Mouse (Mus musculus) ovary, postnatal 10 days (tissue): ENCODE measurements around the gene Gm11037.
"Not testable (repeated sequence)": the region's sequence is repeated elsewhere in the genome, so short reads cannot be mapped to it uniquely, and the experiment has no call there.

ENCODE experiments used
- DNase-seq: peaks from one replicate; pipeline ENCODE4 v3.0.0; 2022; ENCODE audit warnings: low spot score

The Gm11037 gene

DNA sequence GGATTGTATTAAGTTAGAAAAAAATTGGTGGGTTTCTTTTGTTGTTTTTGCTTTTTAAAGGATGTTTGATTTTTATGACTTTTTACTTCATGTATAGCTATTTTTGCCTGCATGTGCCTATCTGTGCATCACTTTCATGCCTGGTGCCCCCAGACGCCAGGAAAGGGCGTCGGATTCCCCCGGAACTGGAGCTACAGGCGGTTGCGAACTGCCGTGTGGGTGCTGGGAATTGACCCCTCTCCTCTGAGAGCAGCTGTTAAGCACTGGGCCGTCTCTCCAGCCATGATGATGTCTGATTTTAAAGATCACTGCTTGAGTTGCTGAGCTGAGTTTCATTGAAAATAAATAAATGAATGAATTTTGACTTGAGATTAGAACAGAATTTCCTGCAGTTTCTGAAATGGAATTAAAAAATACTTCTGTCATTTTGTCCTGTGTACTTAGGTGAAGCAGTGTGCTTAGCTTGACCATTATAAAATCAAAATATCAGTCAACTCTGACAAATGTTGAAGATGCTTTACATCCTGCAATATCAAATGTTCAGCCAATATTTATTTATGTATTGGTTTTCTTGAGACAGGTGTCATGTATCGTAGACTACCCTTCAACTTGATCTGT, at the start of gene Gm11037:
TSS of gene Gm11037 (plus strand) at position 568 of the 618 bp plus-strand sequence.
- no peak for DNase-seq

DNA sequence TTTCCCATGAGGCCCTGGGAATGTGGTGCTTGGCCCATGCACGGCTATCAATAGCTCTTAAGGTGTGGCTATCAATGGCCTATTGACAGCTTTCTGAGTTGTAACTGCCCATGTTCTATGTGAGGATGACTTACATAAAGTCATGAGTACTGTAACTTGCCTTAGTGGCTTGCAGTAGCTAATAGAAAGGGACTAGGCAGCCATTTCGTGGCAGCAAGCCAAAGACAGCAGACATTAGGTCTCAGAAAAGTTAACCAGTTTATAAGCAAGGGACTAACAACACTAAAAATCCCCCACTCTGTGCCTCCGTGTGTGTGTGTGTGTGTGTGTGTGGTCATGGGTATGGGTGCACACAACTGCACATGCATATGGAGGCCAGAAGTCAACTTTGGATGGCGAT, 49.1 kb upstream of the Gm11037 start:
- no peak for DNase-seq

DNA sequence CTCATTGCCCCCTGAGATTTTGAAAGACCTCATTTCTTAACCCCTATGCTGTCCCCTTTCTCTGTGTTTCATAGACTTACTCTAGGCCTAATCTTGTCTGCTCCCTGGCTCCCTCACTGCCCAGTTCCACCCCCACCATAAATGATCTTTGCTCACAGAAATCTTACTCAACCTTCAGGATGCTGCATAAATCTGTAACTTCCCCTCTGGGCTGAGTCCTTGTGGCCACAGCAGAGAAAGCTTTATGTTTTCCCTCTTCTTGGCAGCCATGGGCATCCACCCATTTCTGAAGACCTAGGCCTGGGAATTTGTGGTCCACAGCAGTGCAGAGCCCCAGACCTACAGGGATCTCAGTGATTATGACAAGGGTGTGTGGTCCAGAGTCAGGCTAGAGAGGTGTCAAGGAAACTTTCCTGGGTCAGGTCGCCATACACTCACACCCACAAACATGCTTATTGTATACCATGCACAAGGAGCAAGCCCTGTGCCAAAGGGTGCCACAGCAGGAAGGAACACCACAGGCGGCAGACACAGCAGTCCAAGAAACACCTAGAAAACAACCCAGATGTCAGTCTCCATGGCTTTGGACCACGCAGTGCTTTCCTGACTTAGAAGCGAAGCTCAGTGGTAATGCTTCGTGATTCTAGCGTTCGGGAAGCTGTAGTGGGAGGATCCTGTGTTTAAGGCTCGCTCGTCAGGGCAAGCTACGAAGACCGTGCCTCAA, 46.5 kb upstream of the Gm11037 start, which contains the start of gene Siglec1:
TSS of gene Siglec1 (minus strand) at position 99 of the 724 bp plus-strand sequence.
- no peak for DNase-seq

DNA sequence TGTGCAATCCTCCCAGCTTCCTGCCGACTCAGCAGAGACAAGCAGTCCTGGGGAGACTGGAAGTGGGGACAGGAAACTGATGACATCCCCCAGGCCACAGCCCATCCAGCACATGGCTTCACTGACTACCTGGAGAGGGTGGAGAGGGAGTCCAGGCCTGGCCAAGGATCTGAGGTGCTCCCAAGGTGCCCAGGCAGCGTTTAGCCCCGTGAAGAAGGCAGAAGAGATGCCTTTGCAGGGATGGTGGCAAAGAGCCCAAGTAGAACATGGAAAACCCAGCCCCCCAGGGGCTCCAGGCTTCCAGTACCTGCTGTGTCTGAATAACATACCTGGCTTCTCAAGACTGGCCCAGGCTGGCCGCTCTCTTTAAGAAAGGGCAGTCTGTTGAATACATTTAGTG, 44.7 kb upstream of the Gm11037 start:
- DNase-seq, result no peak

DNA sequence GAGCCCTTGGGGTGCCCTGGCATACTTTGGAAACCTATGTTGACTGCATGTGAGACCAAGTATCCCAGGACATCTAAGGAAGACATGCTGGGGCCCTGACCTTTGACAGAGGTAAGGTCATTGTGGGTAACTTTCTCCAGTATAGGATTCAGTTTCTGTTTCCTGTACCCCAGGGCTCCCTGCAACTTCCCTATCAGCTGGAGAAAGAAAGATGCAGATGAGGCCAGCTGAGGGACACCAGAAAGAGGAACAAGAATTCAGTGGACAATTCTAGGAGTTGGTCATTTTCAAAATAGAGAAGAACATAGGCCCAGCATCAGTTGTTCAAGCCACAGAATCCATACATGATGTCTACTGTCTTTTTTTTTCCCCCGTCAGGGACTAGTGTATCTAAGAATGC, 43.7 kb upstream of the Gm11037 start:
- DNase-seq, result no peak

DNA sequence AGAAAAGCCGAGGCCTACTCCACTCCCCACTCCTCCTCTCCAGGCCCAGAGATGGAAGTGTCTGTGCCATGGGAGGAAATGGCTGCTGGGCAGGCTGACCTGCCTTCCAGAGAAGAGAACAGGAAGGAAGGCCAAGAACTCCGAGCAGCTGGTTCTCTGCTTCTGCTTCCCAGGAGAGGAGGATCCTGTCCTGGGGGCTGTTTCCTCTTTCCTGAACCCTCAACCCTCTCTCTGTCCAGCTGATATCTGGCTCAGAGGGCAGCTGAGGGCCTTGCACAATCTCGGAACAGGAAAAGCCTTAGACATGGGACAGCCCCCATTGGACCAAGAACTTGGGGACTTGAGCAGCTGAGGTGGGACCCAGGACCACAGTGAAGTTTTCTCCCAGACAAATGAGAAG, 42.4 kb upstream of the Gm11037 start:
- DNase-seq, result no peak

DNA sequence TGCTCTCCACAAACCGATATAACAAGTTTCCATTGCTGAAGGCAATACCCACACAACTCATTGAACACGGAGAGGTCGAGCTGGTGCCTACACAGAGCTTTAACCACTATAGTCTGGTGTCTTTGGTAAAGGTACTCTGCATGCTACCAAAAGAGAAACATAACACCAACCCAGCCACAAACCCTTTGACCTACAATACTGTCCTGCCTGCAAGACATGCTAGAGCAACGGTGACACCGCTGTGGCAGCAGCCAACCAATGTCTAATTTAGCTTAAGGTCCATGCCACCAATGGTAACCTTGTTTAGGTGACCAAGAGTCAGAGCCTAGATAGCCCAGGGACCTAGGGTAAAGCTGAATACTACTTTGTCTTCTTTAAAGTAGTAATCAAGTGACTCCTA, 39.7 kb upstream of the Gm11037 start:
- no peak for DNase-seq

DNA sequence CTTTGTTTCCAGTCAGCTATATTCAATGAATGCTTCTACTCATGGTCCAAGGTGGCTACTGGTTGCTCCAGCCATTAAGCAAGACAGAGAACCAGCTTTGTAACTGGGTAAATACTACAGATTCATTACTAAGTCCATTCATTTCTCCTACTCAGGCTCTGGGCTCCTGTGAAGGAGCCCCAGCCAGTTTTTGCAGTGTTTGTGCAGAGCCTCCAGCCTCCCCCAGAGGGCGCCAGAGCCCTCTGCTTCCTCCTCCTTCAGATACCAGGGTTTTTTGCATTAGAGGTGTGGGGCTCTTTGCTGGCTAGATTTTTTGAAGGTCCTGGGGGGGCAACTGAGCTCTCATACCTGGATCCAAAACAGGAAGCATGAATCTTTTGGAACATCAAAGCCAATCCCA, 38.5 kb upstream of the Gm11037 start:
- DNase-seq, result peak; percentile 53

DNA sequence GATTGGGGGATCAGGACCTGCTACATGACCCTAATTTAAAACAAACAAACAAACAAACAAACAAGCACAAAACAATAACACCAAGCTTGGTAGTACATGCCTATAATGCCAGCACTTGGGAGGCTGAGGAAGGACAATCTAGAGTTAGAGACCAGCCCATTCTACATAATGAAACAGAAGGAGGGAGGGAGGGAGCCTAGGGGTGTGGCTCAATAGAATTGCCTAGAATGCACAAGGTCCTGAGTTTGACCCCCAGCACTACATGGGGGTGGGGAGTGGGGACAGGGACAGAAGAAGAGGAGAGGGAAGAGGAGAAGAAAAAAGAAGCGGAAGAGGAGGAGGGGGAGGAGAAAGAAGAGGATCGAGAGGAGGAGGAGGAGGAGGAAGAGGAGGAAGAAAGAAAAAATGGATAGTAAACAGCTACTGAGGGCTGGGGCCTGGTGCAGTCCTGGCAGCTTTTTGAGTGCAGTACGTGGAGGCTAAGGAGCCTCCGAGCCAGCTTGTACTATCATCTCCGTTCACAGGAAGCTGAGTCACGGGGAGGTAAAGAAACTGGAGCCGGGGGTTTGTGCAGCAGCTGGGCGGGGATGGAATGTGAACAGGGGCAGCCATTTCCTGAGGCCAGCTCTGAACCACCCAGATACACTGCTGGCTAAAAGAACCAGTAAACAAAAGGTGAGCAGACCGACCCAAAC, 37.0 kb upstream of the Gm11037 start:
- DNase-seq, result no peak

DNA sequence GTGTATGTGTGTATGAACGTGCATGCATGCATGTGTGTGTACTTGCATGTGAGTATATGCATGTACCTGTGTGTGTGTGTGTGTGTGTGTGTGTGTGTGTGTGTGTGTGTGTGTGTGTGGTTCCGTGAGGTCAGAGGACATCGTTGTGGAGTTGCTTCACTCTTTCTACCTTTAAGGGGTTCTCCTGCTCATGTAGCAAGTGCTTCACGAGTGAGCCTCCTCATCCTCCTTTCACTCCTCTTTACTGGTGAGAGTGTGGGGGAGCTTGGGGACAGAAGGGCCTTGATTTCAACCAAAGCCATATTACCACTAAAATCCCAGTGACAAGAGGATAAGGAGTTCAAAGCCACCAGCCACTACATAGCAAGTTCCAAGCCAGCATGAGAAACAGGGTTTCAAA, 36.2 kb upstream of the Gm11037 start:
- DNase-seq, result no peak

DNA sequence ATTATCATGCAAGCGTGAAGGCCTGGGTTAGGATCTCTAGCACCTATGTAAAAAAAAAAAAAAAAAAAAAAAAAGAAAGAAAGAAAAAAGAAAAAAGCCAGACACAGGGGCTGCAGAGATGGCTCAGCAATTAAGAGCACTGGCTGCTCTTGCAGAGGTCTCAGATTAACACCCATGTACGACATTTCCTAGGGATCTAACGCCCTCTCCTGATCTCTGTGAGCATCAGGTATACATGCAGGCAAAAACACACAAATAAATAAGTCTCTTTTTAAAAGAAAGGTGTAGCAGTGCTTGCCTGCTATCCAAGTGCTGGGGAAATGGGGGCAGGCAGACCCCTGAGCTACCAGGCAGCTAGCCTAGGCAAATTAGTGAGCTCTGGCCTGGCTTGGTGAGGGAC, 31.8 kb upstream of the Gm11037 start:
- DNase-seq, result no peak

DNA sequence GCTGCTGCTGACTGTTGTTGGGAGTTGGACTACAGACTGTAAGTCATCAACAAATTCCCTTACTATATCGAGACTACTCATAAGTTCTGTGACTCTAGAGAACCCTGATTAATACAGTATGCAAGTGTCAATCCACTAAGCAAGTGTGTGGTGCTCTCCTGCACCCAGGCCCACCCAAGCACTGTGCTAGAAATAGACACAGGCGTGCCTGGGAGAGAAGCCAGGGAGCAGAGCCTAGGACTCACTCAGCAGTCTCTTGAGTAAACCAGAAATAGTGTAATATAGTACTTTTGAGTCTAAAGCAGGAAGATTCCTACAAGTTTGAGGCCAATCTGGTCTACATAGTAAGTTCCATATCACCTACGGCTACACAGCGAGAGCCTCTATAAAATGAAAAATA, 29.3 kb upstream of the Gm11037 start:
- no peak for DNase-seq

DNA sequence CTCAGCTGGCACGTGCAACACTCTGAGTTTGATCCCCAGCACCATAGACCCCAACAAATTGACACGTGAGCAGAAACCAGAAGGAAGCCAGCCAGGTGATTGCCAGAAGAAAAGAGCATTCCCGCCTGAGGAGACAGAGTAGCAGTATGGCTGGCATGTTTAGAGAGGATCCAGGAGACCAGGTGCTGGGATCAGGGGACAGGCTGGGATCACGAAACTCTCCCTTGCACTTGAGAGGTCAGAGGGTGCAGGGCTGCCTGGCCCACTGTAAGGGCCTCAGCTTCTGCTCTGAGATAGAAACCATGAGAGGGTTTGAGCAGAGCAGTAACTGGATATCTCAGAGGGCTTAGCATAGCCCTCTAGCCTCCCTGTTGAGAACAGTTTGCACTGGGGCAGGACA, 28.2 kb upstream of the Gm11037 start:
- DNase-seq, result not testable (repeated sequence)

DNA sequence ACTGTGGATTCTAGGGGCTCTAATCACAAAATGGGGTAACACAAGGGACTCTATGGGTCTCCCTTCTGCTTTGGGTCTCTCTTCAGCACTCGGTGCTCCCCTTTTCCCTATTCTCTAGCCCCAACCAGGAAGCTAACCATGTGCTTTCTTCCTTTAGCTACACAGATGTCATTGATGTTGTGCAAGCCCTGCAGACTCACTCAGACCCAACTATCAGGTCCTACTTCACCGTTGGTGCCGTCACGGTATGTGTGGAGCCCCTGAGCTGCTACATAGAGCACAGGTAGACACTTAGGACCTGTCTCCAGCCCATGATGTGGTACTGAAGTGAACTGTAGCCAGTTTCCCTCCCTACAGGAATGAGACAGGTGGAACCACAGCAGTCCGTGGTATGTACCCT, 27.3 kb upstream of the Gm11037 start:
- no peak for DNase-seq

DNA sequence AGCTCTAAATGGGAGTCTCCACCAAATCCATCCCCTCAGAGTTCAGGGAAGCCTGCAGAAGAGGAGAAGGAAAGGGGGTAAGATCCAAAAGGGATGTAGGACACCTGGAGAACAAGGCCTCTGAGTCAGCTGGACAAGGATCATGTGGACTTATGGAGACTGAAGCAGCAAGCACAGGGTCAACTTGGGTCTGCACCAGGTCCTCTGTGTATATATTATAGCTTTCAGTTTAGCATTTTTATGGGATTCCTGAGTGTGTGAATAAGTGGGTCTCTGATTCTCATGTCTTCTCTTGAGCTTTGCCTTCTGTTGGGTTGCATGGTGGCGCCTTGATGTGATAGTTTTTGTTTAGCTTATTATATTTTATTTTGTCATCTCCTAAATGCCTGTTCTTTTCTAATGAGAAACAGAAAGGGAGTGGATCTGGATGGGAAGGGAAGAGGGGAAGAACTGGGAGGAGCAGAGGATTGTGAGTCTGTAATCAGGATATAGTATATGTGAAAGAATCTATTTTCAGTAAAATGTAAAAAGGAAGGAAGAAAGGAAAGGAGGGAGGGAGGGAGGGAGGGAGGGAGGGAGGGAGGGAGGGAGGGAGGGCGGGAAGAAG, 14.2 kb upstream of the Gm11037 start:
- no peak for DNase-seq

DNA sequence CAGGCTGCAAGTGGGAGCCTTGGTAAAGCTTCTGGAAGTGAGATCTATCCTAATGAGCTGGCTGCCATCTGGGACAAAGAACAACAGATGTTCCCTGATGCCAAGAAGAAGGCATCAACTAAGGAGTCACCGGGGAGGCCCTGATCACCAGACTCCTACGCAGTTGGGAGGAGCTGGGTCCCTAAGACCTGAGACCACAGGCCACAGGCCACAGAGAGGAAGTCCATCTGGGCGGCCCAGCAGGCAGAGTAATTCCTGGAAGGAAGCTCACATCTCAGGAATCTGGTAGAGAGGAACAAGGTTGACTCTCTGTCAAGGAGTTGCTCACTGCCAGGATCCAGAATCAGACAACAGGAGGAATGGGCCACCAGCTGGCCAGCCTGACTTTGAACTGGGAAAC, 9.1 kb upstream of the Gm11037 start:
- DNase-seq, result no peak

DNA sequence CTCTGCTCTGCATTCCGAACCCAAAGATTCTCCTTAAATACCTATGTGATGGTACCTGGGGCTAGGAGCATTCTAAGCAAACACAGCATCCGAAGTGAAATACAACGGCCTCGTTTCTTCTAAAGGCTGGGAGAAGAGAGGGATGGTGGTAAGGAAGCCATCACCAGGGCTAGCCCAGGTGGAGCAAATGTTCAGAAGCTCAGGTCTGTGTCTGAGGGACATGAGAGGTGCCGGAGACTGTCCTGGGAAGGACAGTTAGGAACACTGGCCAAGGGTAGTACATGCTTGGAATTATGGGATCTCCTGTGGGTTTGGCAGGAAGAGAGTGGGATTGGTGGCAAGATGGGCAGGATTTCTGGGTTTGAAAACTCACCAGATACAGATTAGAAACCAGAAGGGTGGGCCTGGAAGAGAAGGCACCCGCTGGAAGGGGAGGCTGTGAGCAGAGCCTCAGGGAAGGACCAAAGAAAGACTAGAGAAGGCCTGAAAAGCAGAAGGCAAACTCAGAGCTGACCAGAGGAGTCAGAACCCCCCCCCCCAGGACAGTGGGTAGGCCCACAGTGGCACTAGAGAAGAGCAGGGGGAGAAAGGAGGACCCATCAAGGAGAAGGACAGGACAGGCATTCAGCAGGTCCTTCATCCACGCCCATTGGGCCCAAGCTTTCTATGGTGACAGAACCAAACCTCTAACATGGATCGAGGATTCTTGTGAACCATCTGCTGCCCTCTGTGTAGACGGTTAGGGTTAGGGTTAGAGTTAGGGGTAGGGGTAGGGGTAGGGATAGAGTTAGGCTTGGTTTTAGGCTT, 7.9 kb upstream of the Gm11037 start:
- no peak for DNase-seq

DNA sequence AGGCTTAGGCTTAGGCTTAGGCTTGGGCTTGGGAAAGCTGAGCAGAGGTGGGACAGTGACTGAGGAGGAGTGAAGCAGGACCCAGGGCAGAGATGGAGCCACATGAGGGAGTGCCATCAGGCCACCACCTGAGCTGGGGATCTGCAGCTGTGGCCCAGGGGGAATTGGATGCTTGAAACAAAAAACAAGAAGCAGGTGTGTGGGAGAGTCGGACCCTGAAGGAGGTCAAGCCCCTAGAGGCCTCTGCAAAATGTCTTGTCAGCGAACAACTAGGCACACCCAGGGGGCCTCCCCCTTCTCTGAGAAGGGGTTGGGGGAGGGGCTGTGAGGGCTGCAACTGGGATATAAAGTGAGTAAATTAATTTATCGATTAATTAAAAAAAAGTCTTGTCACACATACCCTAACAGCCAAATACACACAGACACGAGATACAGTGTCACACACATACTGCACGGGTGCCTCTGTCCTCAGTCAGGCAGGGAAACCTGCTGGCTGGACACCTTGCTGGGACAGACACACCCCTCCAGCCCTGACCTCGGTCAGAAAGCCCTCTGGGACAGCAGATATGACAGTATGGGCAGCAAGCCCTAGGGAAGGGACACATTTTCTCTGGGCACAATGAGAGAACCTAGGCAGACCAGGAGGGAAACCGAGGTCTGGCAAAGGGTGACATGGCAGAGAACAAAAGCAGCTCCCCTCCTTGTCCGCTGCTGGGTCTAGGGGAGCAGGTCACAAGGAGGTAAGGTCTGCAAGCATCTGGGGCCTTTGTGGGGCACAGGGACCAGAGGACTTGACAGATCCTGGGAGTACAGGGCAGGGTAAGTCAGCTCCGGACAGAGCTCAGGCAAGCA, 7.1 kb upstream of the Gm11037 start:
- no peak for DNase-seq

DNA sequence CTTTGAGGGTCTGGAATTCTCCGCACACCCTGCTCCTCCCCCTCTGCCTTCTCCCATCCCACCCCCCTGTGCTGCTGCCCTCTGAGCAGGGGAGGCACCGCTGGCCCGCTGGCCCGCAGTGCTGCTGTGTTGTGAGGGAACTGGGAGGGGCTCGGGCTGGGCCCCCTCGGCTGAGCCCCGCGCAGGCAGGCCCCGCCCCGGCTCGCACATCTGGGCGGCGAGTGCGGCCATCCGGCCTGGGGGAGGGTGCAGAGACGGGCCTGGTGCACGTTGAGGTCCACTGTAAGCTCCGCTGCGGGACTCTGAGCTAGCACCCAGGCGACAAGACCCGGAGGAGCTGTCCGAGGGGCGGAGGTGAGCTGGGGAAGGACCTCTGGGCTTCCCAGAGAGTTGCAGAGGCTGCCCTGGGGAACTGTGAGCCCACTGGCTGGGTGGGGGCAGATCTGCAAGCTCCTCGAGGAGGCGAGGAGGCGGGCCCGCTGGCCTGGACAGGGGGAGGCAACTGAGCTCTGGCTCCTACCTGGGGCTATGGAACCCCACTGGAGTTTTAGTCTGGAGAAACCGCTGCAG, 6.1 kb upstream of the Gm11037 start, which contains the start of gene Hspa12b:
TSS of gene Hspa12b (plus strand) at position 120 of the 570 bp plus-strand sequence.
- peak; percentile 41 for DNase-seq

DNA sequence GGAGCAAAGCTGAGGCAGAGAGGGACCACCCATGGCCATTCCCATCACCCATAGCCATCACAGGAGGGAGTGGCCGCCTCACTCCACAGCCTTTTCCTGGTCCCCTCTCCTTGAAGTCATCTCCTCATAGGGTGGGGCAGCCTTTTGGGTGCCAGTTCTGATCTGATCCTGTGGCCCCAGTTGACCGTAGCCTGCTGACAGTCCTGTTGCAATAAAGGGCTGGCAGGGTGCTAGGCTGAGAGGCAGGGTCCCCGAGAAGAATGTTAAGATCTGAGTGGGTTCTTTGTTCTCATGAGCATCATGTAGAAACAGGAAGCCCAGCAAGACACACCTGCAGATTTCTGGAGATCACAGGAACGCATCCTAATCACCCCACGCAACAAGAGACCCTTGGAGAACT, 5.1 kb upstream of the Gm11037 start:
- no peak for DNase-seq
